Mouse (Mus musculus): ENCODE measurements around the gene Eprs.

- no peak for TF ChIP-seq POLR2A (IDR thresholded peaks at IDR 0.05; ENCODE audit: borderline replicate concordance, extremely low read depth, low read depth, low read length)
- no peak for TF ChIP-seq CTCF (IDR thresholded peaks at IDR 0.05; ENCODE audit: insufficient read depth, low read length)
Measured at GRCm38 (mm10) chr1:185350611-185351010, 12.2 kb upstream of the Eprs start.

Data from lung, adult 2 months (tissue).